Mouse (Mus musculus) limb, embryonic 11.5 days (tissue): ENCODE measurements around the gene Neu4. TPM values are rescaled to one million over a fixed set of nuclear protein-coding genes. Genes with fewer than 3 reads are reported as not detected.
"Not testable (repeated sequence)": the region's sequence is repeated elsewhere in the genome, so short reads cannot be mapped to it uniquely, and the experiment has no call there.

Experiments
- ATAC-seq: fragments of 200-750 bp; cut with Nextera tagmentation; 2 replicates; pipeline ENCODE4 v1.8.0; 2017; ENCODE audit warnings: low read depth; ENCODE audit not compliant: insufficient number of reproducible peaks, low FRiP score, low TSS enrichment
- DNase-seq: peaks from one replicate; pipeline ENCODE4 v3.0.0-alpha.2; 2015; ENCODE audit warnings: low spot score
- H3K27ac ChIP-seq: fragments of 300-500 bp; sonication (generic); replicated peaks from 2 replicates; pipeline ENCODE4 v1.5.1; 2014; ENCODE audit warnings: low read depth, mild to moderate bottlenecking, low read length
- H3K27me3 ChIP-seq: fragments of 300-500 bp; sonication (generic); 2 replicates; pipeline ENCODE4 v1.6.1; 2014; ENCODE audit warnings: mild to moderate bottlenecking, low read length, mixed read lengths; ENCODE audit not compliant: control insufficient read depth, insufficient read depth
- H3K36me3 ChIP-seq: fragments of 300-500 bp; sonication (generic); 2 replicates; pipeline ENCODE4 v1.6.1; 2014; ENCODE audit warnings: mild to moderate bottlenecking, low read length, moderate library complexity, mixed read lengths; ENCODE audit not compliant: control insufficient read depth, insufficient read depth
- H3K4me1 ChIP-seq: fragments of 300-500 bp; sonication (generic); 2 replicates; pipeline ENCODE4 v1.6.1; 2014; ENCODE audit warnings: low read length, mixed read lengths; ENCODE audit not compliant: control insufficient read depth, insufficient read depth
- H3K4me2 ChIP-seq: fragments of 300-500 bp; sonication (generic); 2 replicates; pipeline ENCODE4 v1.6.1; 2014; ENCODE audit warnings: low read depth, mild to moderate bottlenecking, moderate library complexity; ENCODE audit not compliant: severe bottlenecking
- H3K4me3 ChIP-seq: fragments of 300-500 bp; sonication (generic); 2 replicates; pipeline ENCODE4 v1.5.1; 2014; ENCODE audit warnings: low read depth, low read length
- H3K9ac ChIP-seq: fragments of 300-500 bp; sonication (generic); 2 replicates; pipeline ENCODE4 v1.6.1; 2014; ENCODE audit warnings: mild to moderate bottlenecking, low read length
- H3K9me3 ChIP-seq: fragments of 300-500 bp; sonication (generic); 2 replicates; pipeline ENCODE4 v1.6.1; 2016; ENCODE audit warnings: low read length; ENCODE audit not compliant: control insufficient read depth
- WGBS: fragments of 180-500 bp; shearing (Covaris S2); extraction: QIAGEN DNeasy Blood & Tissue Kit; methylation state at CpG from one replicate; pipeline ENCODE4 v1.1.7; 2014; 5-methylcytosine and 5-hydroxymethylcytosine counted together
- polyA plus RNA-seq: library from polyadenylated mRNA; unstranded; fragments of >200 nt; fragmentation: Nextera tagmentation; extraction: Ambion mirVana; gene quantifications from 2 replicates; pipeline ENCODE4 v1.2.1, GENCODE M21; 2014

Gene Neu4
- polyA plus RNA-seq: not detected in 2 replicates

DNA sequence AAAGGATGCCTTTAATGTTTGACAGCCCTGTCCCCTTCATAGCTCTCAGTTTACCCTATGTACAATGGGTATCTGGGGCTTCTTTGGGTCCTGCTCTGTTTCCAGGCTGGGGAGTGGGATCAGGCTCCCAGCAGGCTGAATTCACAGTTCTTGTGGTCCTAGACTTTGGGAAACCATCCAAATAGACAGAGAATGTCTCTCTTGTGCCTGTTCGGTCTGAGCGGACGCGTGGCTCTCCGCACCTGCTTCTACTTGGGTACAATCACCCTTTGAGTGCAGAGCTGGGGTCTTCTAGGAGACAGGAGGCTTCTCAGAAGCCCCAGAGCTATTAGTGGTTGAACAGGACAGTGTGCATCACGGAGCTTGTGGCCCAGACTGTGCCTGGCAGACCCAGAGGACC lies at the start of gene Neu4:
Neu4 (plus strand) TSS at position 301 of the 400 bp plus-strand sequence.
- Histone ChIP-seq H3K4me2 (no peak within 1 kb of the TSS), H3K36me3 (no peaks in the 10 kb centered on the region), H3K27ac (no peak within 1 kb of the TSS), H3K9ac (no peak within 1 kb of the TSS), H3K4me1 (no peaks in the 10 kb centered on the region), H3K4me3 (no peak within 1 kb of the TSS), H3K9me3 (no peaks in the 10 kb centered on the region), H3K27me3 (no peaks in the 10 kb centered on the region)
- DNase-seq (no peak), ATAC-seq (no peak)
- WGBS: 93% methylated on average over 6 of the region's 6 CpGs

DNA sequence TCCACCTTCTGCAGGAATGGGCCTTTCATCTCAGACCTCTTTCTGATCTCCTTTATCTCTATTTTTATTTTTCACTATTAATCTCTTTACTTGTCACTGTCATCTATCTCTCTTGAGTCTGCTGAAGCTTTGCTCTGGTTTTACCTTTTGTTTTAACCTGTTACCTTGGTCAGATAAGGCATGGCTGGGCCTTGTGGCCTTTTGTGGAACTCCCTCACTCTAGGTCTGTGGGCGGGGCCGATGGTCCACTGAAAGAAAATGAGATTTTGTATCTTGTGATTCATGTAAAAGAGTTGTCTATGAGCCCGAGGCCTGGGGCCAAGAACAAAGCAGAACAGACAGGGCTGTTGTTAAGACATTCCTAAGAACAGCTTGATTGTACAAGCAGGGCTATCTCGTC lies 49.5 kb upstream of the Neu4 start:
- not testable (repeated sequence) for H3K9ac ChIP-seq, DNase-seq, H3K27me3 ChIP-seq, H3K4me2 ChIP-seq, H3K36me3 ChIP-seq, H3K4me1 ChIP-seq, H3K4me3 ChIP-seq, ATAC-seq, H3K9me3 ChIP-seq, H3K27ac ChIP-seq
- no CpG with 5 or more reads among the region's 4 CpGs for WGBS

DNA sequence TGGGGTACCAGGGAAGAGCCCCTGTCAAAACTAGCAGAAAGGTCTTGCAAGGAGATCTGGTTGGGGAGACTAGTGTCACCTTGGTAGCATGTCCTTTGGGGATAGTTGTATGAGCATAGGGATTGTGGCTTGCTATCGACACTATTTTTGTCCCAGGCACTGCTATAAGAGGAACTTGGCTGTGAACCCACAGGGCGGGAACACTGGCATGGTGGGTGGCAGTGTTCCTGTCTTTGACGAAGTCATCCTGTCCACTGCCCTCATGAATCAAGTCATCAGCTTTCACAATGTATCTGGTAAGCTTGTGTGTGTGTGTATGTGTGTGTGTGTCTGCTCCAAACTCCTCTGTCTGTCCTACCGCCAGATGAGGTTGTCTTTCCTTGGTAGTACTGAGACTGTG lies 44.5 kb upstream of the Neu4 start:
- H3K9ac ChIP-seq, H3K36me3 ChIP-seq, ATAC-seq, H3K4me2 ChIP-seq, H3K27me3 ChIP-seq, H3K4me1 ChIP-seq, H3K9me3 ChIP-seq, H3K27ac ChIP-seq, DNase-seq, H3K4me3 ChIP-seq: not testable (repeated sequence)
- 67% methylated on average over 1 of the region's 4 CpGs for WGBS

DNA sequence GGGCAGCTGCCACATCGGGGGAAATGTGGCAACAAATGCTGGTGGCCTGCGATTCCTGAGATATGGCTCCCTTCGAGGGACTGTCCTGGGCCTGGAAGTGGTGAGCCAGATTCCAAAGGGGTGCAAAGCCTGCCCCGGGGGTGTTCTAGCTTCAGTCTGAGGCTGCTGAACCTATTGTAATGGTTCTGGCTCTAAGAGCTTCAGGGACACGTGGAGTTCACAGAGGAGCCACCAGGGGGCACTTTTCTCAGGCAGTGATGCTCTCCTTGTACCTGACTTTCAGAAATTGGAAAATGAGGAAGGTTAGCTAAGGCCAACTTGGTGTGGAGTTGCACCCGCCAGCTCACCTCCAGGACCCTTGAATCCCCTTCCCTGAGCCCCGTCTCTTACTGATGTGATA lies 42.0 kb upstream of the Neu4 start:
- DNase-seq, H3K9ac ChIP-seq, H3K27ac ChIP-seq, H3K4me2 ChIP-seq, H3K36me3 ChIP-seq, H3K4me3 ChIP-seq, H3K9me3 ChIP-seq, ATAC-seq, H3K4me1 ChIP-seq, H3K27me3 ChIP-seq: not testable (repeated sequence)
- WGBS: no CpG with 5 or more reads among the region's 7 CpGs

DNA sequence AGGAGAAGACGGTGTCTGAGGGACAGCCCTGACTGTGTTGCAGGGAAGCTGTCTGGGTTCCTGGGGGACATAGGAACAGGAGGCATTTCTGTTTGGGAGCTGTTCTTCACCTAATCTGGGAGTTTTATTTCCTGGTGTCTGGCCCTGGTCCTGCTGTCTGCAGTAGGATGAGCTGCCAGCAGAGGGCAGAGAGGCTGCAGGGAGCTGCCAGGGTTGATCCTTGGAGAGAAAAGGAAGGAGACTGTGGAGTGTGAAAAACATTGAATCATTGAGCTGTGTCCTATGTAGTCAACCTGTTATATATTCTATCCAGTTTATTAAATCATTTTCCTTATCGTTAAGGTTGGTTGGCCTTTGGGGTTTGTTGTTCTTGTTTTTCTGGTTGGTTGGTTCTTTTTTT lies 39.3 kb upstream of the Neu4 start:
- not testable (repeated sequence) for ATAC-seq, H3K4me3 ChIP-seq, DNase-seq, H3K9me3 ChIP-seq, H3K9ac ChIP-seq, H3K4me1 ChIP-seq, H3K27me3 ChIP-seq, H3K4me2 ChIP-seq, H3K36me3 ChIP-seq, H3K27ac ChIP-seq
- no CpG with 5 or more reads among the region's 2 CpGs for WGBS

DNA sequence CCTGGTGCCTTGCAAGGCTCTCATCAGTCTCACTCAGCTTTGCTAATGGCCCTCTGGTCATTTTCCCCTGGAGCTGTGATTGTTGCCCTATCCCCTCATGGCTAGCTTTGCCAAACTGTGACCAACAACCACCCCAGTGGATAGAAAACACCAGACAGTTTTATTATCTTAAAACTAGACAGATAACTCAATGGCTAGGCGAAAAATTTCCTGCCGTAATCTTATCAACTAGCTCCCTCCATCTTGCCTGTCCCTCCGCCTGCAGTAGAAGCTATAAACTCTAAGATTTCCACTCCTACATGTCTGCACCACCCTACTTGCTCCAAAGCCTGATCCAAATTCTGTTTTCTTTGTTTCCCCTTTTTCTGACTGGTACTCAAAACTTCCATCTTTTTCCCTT lies 34.1 kb upstream of the Neu4 start:
- Histone ChIP-seq H3K4me1 (no peaks in the 10 kb centered on the region), H3K36me3 (no peaks in the 10 kb centered on the region), H3K9ac (no peak overlapping the region), H3K4me2 (no peak overlapping the region), H3K27me3 (no peaks in the 10 kb centered on the region), H3K4me3 (no peak overlapping the region), H3K27ac (no peak overlapping the region), H3K9me3 (no peaks in the 10 kb centered on the region)
- ATAC-seq (no peak), DNase-seq (no peak)
- 84% methylated on average over 3 of the region's 3 CpGs for WGBS

DNA sequence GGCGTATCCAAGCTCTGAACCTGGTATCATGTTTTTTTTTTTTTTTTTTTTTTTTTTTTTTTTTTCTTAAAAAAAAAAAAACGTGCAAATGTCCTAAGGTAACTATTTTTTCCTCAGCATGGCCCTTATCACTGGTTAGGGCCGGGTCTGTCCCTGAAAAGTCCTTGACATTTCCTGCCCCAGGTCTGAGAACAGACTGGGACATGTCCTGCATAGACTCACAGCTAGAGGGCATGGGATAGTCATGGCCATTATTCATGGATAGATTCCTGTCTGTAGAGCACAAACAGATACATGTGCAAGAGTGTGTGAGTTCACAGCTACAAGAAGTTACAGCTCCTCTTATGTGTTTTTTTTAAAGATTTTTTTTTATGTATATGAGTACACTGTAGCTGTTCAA lies 31.5 kb upstream of the Neu4 start:
- no peaks in the 10 kb centered on the region for H3K36me3 ChIP-seq
- H3K4me1 ChIP-seq: no peaks in the 10 kb centered on the region
- no peak overlapping the region for H3K4me2 ChIP-seq
- ATAC-seq (no peak), DNase-seq (no peak)
- no peak overlapping the region for H3K9ac ChIP-seq
- H3K4me3 ChIP-seq: no peak overlapping the region
- no peaks in the 10 kb centered on the region for H3K9me3 ChIP-seq
- 71% methylated on average over 3 of the region's 3 CpGs for WGBS
- no peak overlapping the region for H3K27ac ChIP-seq
- no peaks in the 10 kb centered on the region for H3K27me3 ChIP-seq

DNA sequence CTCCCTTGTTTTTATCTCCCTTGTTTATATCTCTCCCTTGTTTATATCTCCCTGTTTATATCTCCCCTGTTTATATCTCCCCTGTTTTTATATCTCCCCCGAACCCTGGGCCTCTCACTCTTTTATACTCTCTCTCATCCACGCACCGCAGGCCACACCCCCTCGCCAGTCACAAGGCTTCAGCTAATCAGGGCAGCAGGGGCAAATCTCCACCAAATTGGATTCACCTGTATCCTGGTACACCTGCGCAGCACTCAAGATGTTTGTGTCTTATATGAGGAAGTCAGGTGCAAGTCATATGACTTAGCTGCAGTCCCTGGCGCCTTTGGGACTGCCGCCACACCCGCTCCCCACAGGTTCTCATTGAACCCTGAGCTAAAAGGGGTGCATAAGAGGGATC lies 30.0 kb upstream of the Neu4 start, which contains the start of gene Gal3st2c:
Gal3st2c (plus strand) TSS at position 301 of the 400 bp plus-strand sequence.
- H3K9me3 ChIP-seq, H3K27ac ChIP-seq, H3K4me1 ChIP-seq, H3K4me2 ChIP-seq, ATAC-seq, H3K36me3 ChIP-seq, H3K27me3 ChIP-seq, H3K4me3 ChIP-seq, DNase-seq, H3K9ac ChIP-seq: not testable (repeated sequence)
- 91% methylated on average over 7 of the region's 8 CpGs for WGBS

DNA sequence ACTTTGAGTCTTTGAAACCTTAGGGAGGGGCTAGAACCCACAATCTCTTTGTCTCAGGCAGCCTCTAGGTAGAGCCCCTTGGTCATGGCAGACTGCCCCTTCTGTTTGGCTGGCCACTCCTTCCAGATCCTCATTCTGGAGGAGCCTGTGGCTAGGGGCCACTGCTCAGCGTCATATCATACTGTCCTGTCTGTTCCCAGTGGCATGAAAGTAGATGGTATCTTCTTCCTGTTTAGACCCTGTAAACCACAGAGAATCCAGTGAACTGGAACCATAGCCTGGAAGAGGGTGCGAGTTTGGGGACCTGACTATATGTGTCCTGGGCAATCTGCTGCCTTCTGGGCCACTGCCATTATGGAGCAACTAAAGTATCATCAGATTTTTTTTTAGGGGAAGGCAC lies 29.2 kb upstream of the Neu4 start:
- DNase-seq, H3K4me1 ChIP-seq, H3K27ac ChIP-seq, H3K4me2 ChIP-seq, H3K36me3 ChIP-seq, H3K4me3 ChIP-seq, H3K9me3 ChIP-seq, H3K9ac ChIP-seq, H3K27me3 ChIP-seq, ATAC-seq: not testable (repeated sequence)
- 90% methylated on average over 2 of the region's 2 CpGs for WGBS
